ENCODE assay signal across 10 mouse cellular contexts in genomic region chr2:135387990-135388389, GRCm38 (mm10).
DNase-seq lines count a peak whose midpoint lies in the region; ATAC-seq and TF ChIP-seq lines count a peak whose summit lies in the region.
"Had no signal": no experiment of that assay in that cellular context is flagged by ENCODE, and none has a peak within 500 bp of the region (broad histone marks: within the 10 kb centered on the region; RNA-seq: fewer than 3 reads in every experiment).

No protein-coding gene starts in this region.

- H3K9ac ChIP-seq in forebrain, embryonic 14.5 days (ENCODE audit: low read length): no peak overlapping the region
- no peak overlapping the region for H3K9ac ChIP-seq in forebrain, embryonic 16.5 days (replicated peaks; ENCODE audit: low read depth, low read length)
- H3K9ac ChIP-seq in liver, adult 2 months (ENCODE audit: low read depth, low read length): no peak overlapping the region
- no peak overlapping the region for H3K9ac ChIP-seq in liver, embryonic 11.5 days (ENCODE audit: low read depth, low read length)
- H3K9ac ChIP-seq: liver, embryonic 13.5 days had no signal

- H3K4me2 ChIP-seq in forebrain, embryonic 14.5 days (ENCODE audit: low read length): no peak overlapping the region
- H3K4me2 ChIP-seq in forebrain, embryonic 16.5 days (ENCODE audit: low read length): no peak overlapping the region
- no peak overlapping the region for H3K4me2 ChIP-seq in liver, embryonic 11.5 days
- H3K4me2 ChIP-seq: liver, embryonic 13.5 days had no signal

- no peak for TF ChIP-seq POLR2A in liver, adult 2 months (IDR thresholded peaks at IDR 0.05; ENCODE audit: extremely low read depth, insufficient read depth, low read length)
- TF ChIP-seq POLR2A in thymus, adult 2 months (IDR thresholded peaks at IDR 0.05; ENCODE audit: control insufficient read depth, extremely low read depth, insufficient read depth, low read length, poor library complexity): no peak

- no peak for ATAC-seq in forebrain, embryonic 14.5 days
- no peak for ATAC-seq in forebrain, embryonic 16.5 days
- ATAC-seq in liver, embryonic 11.5 days (replicated peaks; ENCODE audit: low FRiP score): no peak
- ATAC-seq in granulocyte monocyte progenitor cell, adult 5-6 weeks (replicated peaks; ENCODE audit: poor library complexity, severe bottlenecking): peak; percentile 69

- peaks cover 3% of the 10 kb centered on the region; the same call in 1 of the 2 replicates for H3K36me3 ChIP-seq in forebrain, embryonic 14.5 days (ENCODE audit: control insufficient read depth, insufficient read depth, low read length)
- no peaks in the 10 kb centered on the region; the same call in 1 of the 2 replicates for H3K36me3 ChIP-seq in forebrain, embryonic 16.5 days (ENCODE audit: control insufficient read depth, insufficient read depth)
- peaks cover 21% of the 10 kb centered on the region for H3K36me3 ChIP-seq in liver, adult 2 months (ENCODE audit: control insufficient read depth, insufficient read depth, low read length)
- no peaks in the 10 kb centered on the region for H3K36me3 ChIP-seq in liver, embryonic 11.5 days (ENCODE audit: control insufficient read depth, insufficient read depth, low read length)
- no peaks in the 10 kb centered on the region for H3K36me3 ChIP-seq in thymus, adult 2 months (ENCODE audit: control insufficient read depth, insufficient read depth, low read length)
- H3K36me3 ChIP-seq: G1E; liver, embryonic 13.5 days had no signal

- H3K4me1 ChIP-seq in forebrain, embryonic 14.5 days (ENCODE audit: control insufficient read depth, insufficient read depth, low read length): no peaks in the 10 kb centered on the region
- no peaks in the 10 kb centered on the region for H3K4me1 ChIP-seq in forebrain, embryonic 16.5 days (replicated peaks; ENCODE audit: control insufficient read depth, insufficient read depth, low read length)
- H3K4me1 ChIP-seq in liver, adult 2 months (ENCODE audit: control insufficient read depth, insufficient read depth, low read length): no peaks in the 10 kb centered on the region
- H3K4me1 ChIP-seq in liver, embryonic 11.5 days (replicated peaks; ENCODE audit: control insufficient read depth, insufficient read depth, low read length): no peaks in the 10 kb centered on the region
- no peaks in the 10 kb centered on the region for H3K4me1 ChIP-seq in thymus, adult 2 months (replicated peaks; ENCODE audit: control insufficient read depth, insufficient read depth, low read length)
- H3K4me1 ChIP-seq: liver, embryonic 13.5 days had no signal

- no peaks in the 10 kb centered on the region for H3K9me3 ChIP-seq in forebrain, embryonic 14.5 days (replicated peaks; ENCODE audit: control insufficient read depth, low read length)
- H3K9me3 ChIP-seq in forebrain, embryonic 16.5 days (ENCODE audit: control insufficient read depth, low read length): no peaks in the 10 kb centered on the region
- H3K9me3 ChIP-seq in liver, embryonic 11.5 days (ENCODE audit: control insufficient read depth, low read length): no peaks in the 10 kb centered on the region
- H3K9me3 ChIP-seq: liver, embryonic 13.5 days had no signal

- H3K4me3 ChIP-seq in forebrain, embryonic 14.5 days (ENCODE audit: low read depth, low read length): no peak overlapping the region
- H3K4me3 ChIP-seq in forebrain, embryonic 16.5 days (replicated peaks; ENCODE audit: low read length): no peak overlapping the region
- no peak overlapping the region for H3K4me3 ChIP-seq in liver, adult 2 months (ENCODE audit: insufficient read depth, low read depth, low read length)
- H3K4me3 ChIP-seq in liver, embryonic 11.5 days (ENCODE audit: low read depth, low read length): no peak overlapping the region
- no peak overlapping the region for H3K4me3 ChIP-seq in thymus, adult 2 months (ENCODE audit: control insufficient read depth, insufficient read depth, low read length)
- H3K4me3 ChIP-seq: liver, embryonic 13.5 days had no signal

- no peak overlapping the region for H3K27ac ChIP-seq in forebrain, embryonic 14.5 days (ENCODE audit: low read depth, low read length)
- H3K27ac ChIP-seq in forebrain, embryonic 16.5 days (ENCODE audit: low read length): no peak overlapping the region
- no peak overlapping the region for H3K27ac ChIP-seq in liver, adult 2 months (replicated peaks; ENCODE audit: insufficient read depth, low read depth, low read length)
- H3K27ac ChIP-seq in liver, embryonic 11.5 days (ENCODE audit: low read depth, low read length): no peak overlapping the region
- no peak overlapping the region for H3K27ac ChIP-seq in thymus, adult 2 months (ENCODE audit: control insufficient read depth, insufficient read depth, low read length)
- H3K27ac ChIP-seq: liver, embryonic 13.5 days had no signal

- 59% methylated on average over 9 of the region's 9 CpGs for WGBS in forebrain, embryonic 14.5 days
- WGBS in forebrain, embryonic 16.5 days: 47% methylated on average over 9 of the region's 9 CpGs
- WGBS in liver, adult 2 months: 81% methylated on average over 9 of the region's 9 CpGs
- 55% methylated on average over 9 of the region's 9 CpGs for WGBS in liver, embryonic 11.5 days
- 78% methylated on average over 9 of the region's 9 CpGs for WGBS in thymus, adult 2 months

- TF ChIP-seq CTCF in liver, adult 2 months (IDR thresholded peaks at IDR 0.05; ENCODE audit: low read depth, low read length): peak; percentile 34; the same call in 1 of the 2 replicates
- TF ChIP-seq CTCF in thymus, adult 2 months (IDR thresholded peaks at IDR 0.05; ENCODE audit: borderline replicate concordance, control insufficient read depth, extremely low read depth, insufficient read depth, low read length, poor library complexity): no peak

- DNase-seq in forebrain, embryonic 14.5 days (ENCODE audit: low spot score): peak; percentile 19
- DNase-seq in liver, adult 2 months (ENCODE audit: extremely low read depth, low read depth, low spot score): peak; percentile 12
- DNase-seq in liver, embryonic 11.5 days (ENCODE audit: low spot score): no peak
- peak; percentile 35 for DNase-seq in adrenal gland, postnatal 14 days
- DNase-seq in mesoderm, embryonic 11.5 days (ENCODE audit: low read depth, low spot score): peak; percentile 26
- no peak for DNase-seq in thymus, adult 2 months
- DNase-seq: liver, embryonic 13.5 days had no signal

- H3K27me3 ChIP-seq in forebrain, embryonic 14.5 days (replicated peaks; ENCODE audit: control insufficient read depth, insufficient read depth, low read length): no peaks in the 10 kb centered on the region
- no peaks in the 10 kb centered on the region for H3K27me3 ChIP-seq in forebrain, embryonic 16.5 days (replicated peaks; ENCODE audit: control insufficient read depth, insufficient read depth, low read length)
- no peaks in the 10 kb centered on the region for H3K27me3 ChIP-seq in liver, adult 2 months (ENCODE audit: control insufficient read depth, insufficient read depth, low read length)
- no peaks in the 10 kb centered on the region for H3K27me3 ChIP-seq in liver, embryonic 11.5 days (replicated peaks; ENCODE audit: control insufficient read depth, insufficient read depth, low read length)
- no peaks in the 10 kb centered on the region for H3K27me3 ChIP-seq in thymus, adult 2 months (ENCODE audit: control insufficient read depth, insufficient read depth, low read length)
- H3K27me3 ChIP-seq: liver, embryonic 13.5 days had no signal

- no peaks in the 10 kb centered on the region for H3K79me2 ChIP-seq in liver, adult 2 months (ENCODE audit: control insufficient read depth, insufficient read depth, low read length)

Comparison
In these comparisons a context has a peak if more than half of its experiments do, and no peak if none do; other contexts are left out.
1. DNase-seq: peak in forebrain, embryonic 14.5 days (single experiment), liver, adult 2 months (single experiment), adrenal gland, postnatal 14 days (single experiment) and mesoderm, embryonic 11.5 days (single experiment); none in liver, embryonic 11.5 days (single experiment) and thymus, adult 2 months (single experiment).